Mouse (Mus musculus) mesoderm, embryonic 11.5 days (tissue): ENCODE measurements around the gene Ptger3.
A peak's percentile ranks its signal among the peaks of the same experiment; 100 is the strongest.

ENCODE experiments used
- DNase-seq: peaks from one replicate; pipeline ENCODE4 v3.0.0-alpha.2; 2012; ENCODE audit warnings: low read depth, low spot score

Gene Ptger3

GRCm38 (mm10) chr3:157566725-157567565 lies at the start of gene Ptger3:
Gene Ptger3, plus strand, starts transcription at chr3:157566892.
- DNase-seq, result peak; percentile 41

GRCm38 (mm10) chr3:157517992-157518391 lies 48.7 kb upstream of the Ptger3 start:
- no peak for DNase-seq

GRCm38 (mm10) chr3:157520433-157520832 lies 46.3 kb upstream of the Ptger3 start:
- DNase-seq, result peak; percentile 52

- DNase-seq, result no peak
These were observed 42.9 kb upstream of the Ptger3 start for GRCm38 (mm10) chr3:157523834-157524233.

- DNase-seq, result no peak
These were observed 35.1 kb upstream of the Ptger3 start for GRCm38 (mm10) chr3:157531585-157531984.

GRCm38 (mm10) chr3:157533964-157534785 lies 32.5 kb upstream of the Ptger3 start, which contains the start of gene Zranb2:
Gene Zranb2, plus strand, starts transcription at chr3:157534160.
- DNase-seq, result peak; percentile 92

GRCm38 (mm10) chr3:157534786-157535415 lies 31.8 kb upstream of the Ptger3 start:
- no peak for DNase-seq

GRCm38 (mm10) chr3:157549323-157549722 lies 17.4 kb upstream of the Ptger3 start:
- DNase-seq, result no peak

- no peak for DNase-seq
These were observed 16.7 kb upstream of the Ptger3 start for GRCm38 (mm10) chr3:157549758-157550600.

GRCm38 (mm10) chr3:157565196-157565595 lies 1.5 kb upstream of the Ptger3 start:
- peak; percentile 69 for DNase-seq

GRCm38 (mm10) chr3:157567566-157568132 lies 957 bp downstream of the Ptger3 start:
- DNase-seq, result peak; percentile 16

GRCm38 (mm10) chr3:157572011-157572410 lies 5.3 kb downstream of the Ptger3 start:
- no peak for DNase-seq

GRCm38 (mm10) chr3:157575441-157576342 lies 9.0 kb downstream of the Ptger3 start:
- DNase-seq, result no peak

GRCm38 (mm10) chr3:157576343-157576722 lies 9.6 kb downstream of the Ptger3 start:
- no peak for DNase-seq

- no peak for DNase-seq
These were observed 10.2 kb downstream of the Ptger3 start for GRCm38 (mm10) chr3:157576862-157577261.

GRCm38 (mm10) chr3:157578469-157579170 lies 11.9 kb downstream of the Ptger3 start:
- no peak for DNase-seq

GRCm38 (mm10) chr3:157579376-157579775 lies 12.7 kb downstream of the Ptger3 start:
- no peak for DNase-seq

GRCm38 (mm10) chr3:157580299-157580698 lies 13.6 kb downstream of the Ptger3 start:
- DNase-seq, result no peak

GRCm38 (mm10) chr3:157581755-157582154 lies 15.1 kb downstream of the Ptger3 start:
- no peak for DNase-seq
